Mouse (Mus musculus) small intestine, adult 2 months (tissue): Measurements from ENCODE around the gene Antxr2.

Experiments used
- CTCF ChIP-seq: fragments of 200-500 bp; IDR thresholded peaks from 2 replicates; pipeline ENCODE4 v1.5.1; 2012; ENCODE audit warnings: low read depth, mild to moderate bottlenecking, control low read depth, inconsistent platforms, low read length, moderate library complexity, mixed read lengths; ENCODE audit not compliant: insufficient replicate concordance, insufficient read length; ENCODE audit errors: extremely low read depth
- POLR2A ChIP-seq: fragments of 200-500 bp; IDR thresholded peaks from 2 replicates; pipeline ENCODE4 v1.6.1; 2012; ENCODE audit warnings: low read depth, mild to moderate bottlenecking, control low read depth, inconsistent platforms, low read length, moderate library complexity

- TF ChIP-seq CTCF (no peak), POLR2A (no peak)
Observed at GRCm38 (mm10) chr5:97906537-97907266, 124.1 kb downstream of the Antxr2 start.
